Mouse (Mus musculus): ENCODE results near the gene Ltbp2.

DNA sequence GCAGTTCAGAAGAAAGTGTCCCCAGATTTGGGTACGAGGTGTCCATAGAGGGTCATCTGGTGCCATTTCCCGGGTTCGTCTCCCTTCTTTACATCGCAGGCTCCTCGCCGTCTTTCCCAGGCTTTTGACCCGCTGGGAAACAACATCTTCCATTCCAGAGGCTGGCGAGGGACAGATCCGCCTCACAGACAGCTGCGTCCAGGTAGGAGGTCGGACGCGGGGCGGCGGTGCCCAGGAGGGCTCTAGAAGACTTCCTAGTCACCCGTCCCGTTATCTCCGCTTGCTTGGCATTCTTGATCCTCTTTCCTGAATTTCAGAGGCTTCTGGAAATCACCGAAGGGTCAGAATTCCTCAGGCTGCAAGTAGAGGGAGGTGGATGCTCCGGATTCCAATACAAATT, 102.9 kb downstream of the Ltbp2 start:
- TF ChIP-seq CTCF (IDR thresholded peaks at IDR 0.05; ENCODE audit: insufficient read depth, low read length) (no peak), POLR2A (IDR thresholded peaks at IDR 0.05; ENCODE audit: borderline replicate concordance, extremely low read depth, low read depth, low read length) (no peak)

All from lung, adult 2 months (tissue).